Mouse (Mus musculus): ENCODE data around the gene Hsd17b7.

DNA sequence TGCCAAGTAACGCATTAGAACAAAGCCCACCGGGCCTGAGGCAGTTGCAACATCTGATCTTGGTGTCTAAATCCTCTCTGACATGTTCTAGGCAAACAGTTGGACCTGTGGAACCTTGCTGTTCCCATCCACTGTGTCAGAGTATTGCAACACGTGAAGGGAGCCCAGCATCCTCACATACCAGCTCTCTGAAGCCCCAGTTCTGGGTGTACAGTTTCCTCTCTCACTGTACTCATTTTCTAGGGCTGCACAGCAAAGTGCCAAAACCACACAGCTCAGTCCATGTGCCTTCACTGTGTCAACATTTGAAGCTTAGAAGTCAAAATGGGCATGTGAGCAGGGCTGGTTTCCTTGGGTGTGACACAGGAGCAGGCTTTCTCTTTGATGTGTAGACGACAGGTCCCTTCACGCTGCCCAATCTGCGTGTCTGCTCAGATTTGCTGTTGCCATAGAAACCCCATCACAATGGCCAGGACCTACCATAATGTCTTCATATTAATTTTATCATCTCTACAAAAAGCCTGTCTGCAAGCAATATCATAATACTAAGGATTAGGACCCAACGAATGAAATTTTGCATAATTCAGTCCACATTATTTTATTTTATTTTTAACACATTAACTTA lies 36.8 kb downstream of the Hsd17b7 start:
- TF ChIP-seq CTCF (IDR thresholded peaks at IDR 0.05; ENCODE audit: low read depth, low read length) (no peak), POLR2A (IDR thresholded peaks at IDR 0.05; ENCODE audit: insufficient read depth, low read length) (no peak), EP300 (IDR thresholded peaks at IDR 0.05; ENCODE audit: insufficient read depth, low read depth, low read length) (no peak)

Data from ES-Bruce4 (cell line).